Mouse (Mus musculus): ENCODE results near the gene Grin2b. TPM values are rescaled to one million over a fixed set of nuclear protein-coding genes. Genes with fewer than 3 reads are reported as not detected.

Grin2b gene
- polyA plus RNA-seq (2015; fragmentation: Nextera tagmentation; extraction: Ambion mirVana) = 6.1 and 6.4 TPM in 2 replicates

DNA sequence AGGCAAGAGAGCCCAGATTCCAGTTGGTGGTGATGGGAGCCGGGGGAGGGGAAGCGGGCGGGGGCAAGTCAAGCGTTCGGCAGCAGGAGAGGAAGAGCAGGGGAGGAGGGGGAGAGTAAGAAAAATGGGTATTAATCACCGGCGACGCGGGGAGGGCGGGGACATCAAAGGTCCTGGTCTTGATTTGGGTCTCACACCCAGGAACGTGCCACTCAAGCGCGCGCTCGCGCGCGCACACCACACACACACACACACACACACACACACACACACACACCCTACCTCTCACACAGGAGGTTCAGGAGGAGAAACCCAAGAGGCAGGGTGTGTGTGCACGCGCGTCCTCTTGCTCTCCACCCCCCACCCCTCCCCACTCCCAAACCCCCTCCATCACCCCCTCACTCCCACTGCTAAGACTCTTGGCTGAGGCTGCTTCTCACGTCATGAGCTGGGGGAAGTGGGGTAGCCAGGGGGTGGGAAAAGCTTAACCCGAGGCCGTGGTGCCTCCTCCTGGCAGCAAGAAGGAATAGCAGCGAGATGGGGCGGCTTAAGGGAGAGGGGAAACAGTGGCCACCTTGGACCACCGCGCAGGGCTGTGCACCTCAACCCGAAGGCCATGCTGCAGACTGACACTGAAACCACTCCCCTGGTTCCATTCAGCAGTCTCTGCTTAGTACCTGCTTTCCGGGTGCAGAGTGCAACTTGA lies at the start of gene Grin2b:
Grin2b (minus strand) TSS at position 321 of the 706 bp plus-strand sequence.
- no peak within 1 kb of the TSS for H3K27ac ChIP-seq
- H3K9me3 ChIP-seq = no peaks in the 10 kb centered on the region
- H3K4me2 ChIP-seq = peak within 1 kb of the TSS; percentile 98
- peaks cover 70% of the 10 kb centered on the region for H3K27me3 ChIP-seq
- no peaks in the 10 kb centered on the region for H3K36me3 ChIP-seq
- peaks cover 20% of the 10 kb centered on the region for H3K4me1 ChIP-seq
- peak; percentile 52 for ATAC-seq (ENCODE audit: insufficient number of reproducible peaks, insufficient read depth, low FRiP score, low TSS enrichment, low read depth)
- WGBS = 2% methylated on average over 19 of the region's 30 CpGs
- peak within 1 kb of the TSS; percentile 54 for H3K4me3 ChIP-seq
- peak within 1 kb of the TSS; percentile 61 for H3K9ac ChIP-seq

GRCm38 (mm10) chr6:136221894-136222293 lies 48.6 kb upstream of the Grin2b start:
- no peak overlapping the region for H3K27ac ChIP-seq
- 90% methylated on average over 3 of the region's 3 CpGs for WGBS

GRCm38 (mm10) chr6:136210442-136210841 lies 37.1 kb upstream of the Grin2b start:
- H3K36me3 ChIP-seq = no peaks in the 10 kb centered on the region
- H3K4me2 ChIP-seq = no peak overlapping the region
- no peak overlapping the region for H3K4me3 ChIP-seq
- ATAC-seq (ENCODE audit: insufficient number of reproducible peaks, insufficient read depth, low FRiP score, low TSS enrichment, low read depth) = no peak
- H3K9me3 ChIP-seq = no peaks in the 10 kb centered on the region
- H3K9ac ChIP-seq = no peak overlapping the region
- H3K4me1 ChIP-seq = no peaks in the 10 kb centered on the region
- H3K27ac ChIP-seq = no peak overlapping the region
- H3K27me3 ChIP-seq = no peaks in the 10 kb centered on the region
- WGBS = 87% methylated on average over 3 of the region's 3 CpGs

More at GRCm38 (mm10) chr6:136221894-136222293, 48.6 kb upstream of the Grin2b start:
- Histone ChIP-seq H3K27me3 (no peaks in the 10 kb centered on the region), H3K9ac (no peak overlapping the region), H3K4me2 (no peak overlapping the region), H3K9me3 (no peaks in the 10 kb centered on the region), H3K4me1 (no peaks in the 10 kb centered on the region), H3K4me3 (no peak overlapping the region), H3K36me3 (no peaks in the 10 kb centered on the region)
- ATAC-seq (ENCODE audit: insufficient number of reproducible peaks, insufficient read depth, low FRiP score, low TSS enrichment, low read depth) = no peak

DNA sequence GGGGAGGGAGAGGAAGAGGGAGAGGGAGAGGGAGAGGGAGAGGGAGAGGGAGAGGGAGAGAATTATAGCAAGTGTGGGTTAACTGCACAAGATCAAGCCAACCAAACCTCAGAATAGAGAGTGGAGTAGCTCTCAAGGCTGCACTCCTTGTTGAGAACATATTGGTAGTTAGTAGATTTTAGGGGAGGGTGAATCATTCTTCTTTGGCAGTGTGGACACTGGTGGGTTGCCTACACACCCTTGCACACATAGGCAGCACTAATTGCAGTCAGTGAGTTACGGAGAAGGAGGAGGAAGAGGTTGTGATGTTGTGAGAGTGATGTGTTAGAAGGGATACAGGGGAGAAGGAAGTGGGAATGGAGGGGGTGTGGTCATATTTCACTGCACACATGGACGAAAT lies 26.5 kb upstream of the Grin2b start:
- Histone ChIP-seq H3K36me3 (no peaks in the 10 kb centered on the region), H3K4me3 (no peak overlapping the region), H3K4me2 (no peak overlapping the region), H3K9ac (no peak overlapping the region), H3K27me3 (no peaks in the 10 kb centered on the region), H3K27ac (no peak overlapping the region), H3K4me1 (no peaks in the 10 kb centered on the region), H3K9me3 (no peaks in the 10 kb centered on the region)
- no peak for ATAC-seq (ENCODE audit: insufficient number of reproducible peaks, insufficient read depth, low FRiP score, low TSS enrichment, low read depth)
- 82% methylated on average over 2 of the region's 2 CpGs for WGBS

DNA sequence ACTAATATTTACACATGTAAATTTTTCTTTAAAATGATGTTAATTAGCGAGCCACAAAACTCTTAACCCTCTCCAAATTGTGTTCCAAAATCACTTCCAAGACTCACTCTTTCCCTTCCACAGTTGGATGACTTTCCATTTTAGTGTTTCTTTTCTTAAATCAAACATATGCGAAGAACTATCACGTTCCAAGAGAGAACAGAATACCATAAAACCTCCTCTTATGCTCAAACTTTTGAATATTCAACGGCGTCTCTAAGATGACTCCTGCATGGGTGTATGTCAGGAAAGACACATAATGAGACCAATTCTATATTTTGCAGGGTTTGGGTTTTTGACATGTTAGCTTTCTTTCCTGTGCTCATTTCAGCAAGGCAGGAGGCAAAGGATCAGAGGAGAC lies 21.3 kb upstream of the Grin2b start:
- no peaks in the 10 kb centered on the region for H3K9me3 ChIP-seq
- no peaks in the 10 kb centered on the region for H3K36me3 ChIP-seq
- H3K4me3 ChIP-seq = no peak overlapping the region
- no peak for ATAC-seq (ENCODE audit: insufficient number of reproducible peaks, insufficient read depth, low FRiP score, low TSS enrichment, low read depth)
- H3K4me2 ChIP-seq = no peak overlapping the region
- H3K27ac ChIP-seq = no peak overlapping the region
- H3K27me3 ChIP-seq = no peaks in the 10 kb centered on the region
- WGBS = 62% methylated on average over 5 of the region's 5 CpGs
- 0 out of 2 replicates have a peak, but pooled peaks cover 3% of the 10 kb centered on the region for H3K4me1 ChIP-seq
- H3K9ac ChIP-seq = no peak overlapping the region

GRCm38 (mm10) chr6:136178066-136178465 lies 4.8 kb upstream of the Grin2b start:
- Histone ChIP-seq H3K27ac (no peak overlapping the region), H3K9ac (no peak overlapping the region), H3K9me3 (no peaks in the 10 kb centered on the region), H3K4me1 (peaks cover 6% of the 10 kb centered on the region), H3K4me2 (no peak overlapping the region), H3K4me3 (no peak overlapping the region), H3K36me3 (no peaks in the 10 kb centered on the region), H3K27me3 (peaks cover 26% of the 10 kb centered on the region)
- WGBS = 89% methylated on average over 8 of the region's 9 CpGs
- no peak for ATAC-seq (ENCODE audit: insufficient number of reproducible peaks, insufficient read depth, low FRiP score, low TSS enrichment, low read depth)

- Histone ChIP-seq H3K27ac (no peak overlapping the region), H3K4me3 (peak overlapping the region; percentile 54), H3K4me1 (peaks cover 20% of the 10 kb centered on the region), H3K9me3 (no peaks in the 10 kb centered on the region), H3K27me3 (peaks cover 73% of the 10 kb centered on the region), H3K4me2 (peak overlapping the region; percentile 98), H3K9ac (peak overlapping the region; percentile 61), H3K36me3 (no peaks in the 10 kb centered on the region)
- under 1% methylated on average over 15 of the region's 15 CpGs for WGBS
- 0 out of 2 replicates have a peak, but pooled peaks have one; percentile 48 for ATAC-seq (ENCODE audit: insufficient number of reproducible peaks, insufficient read depth, low FRiP score, low TSS enrichment, low read depth)
These were observed 515 bp downstream of the Grin2b start for GRCm38 (mm10) chr6:136172801-136173190.

- peak overlapping the region; percentile 54 for H3K4me3 ChIP-seq
- H3K9me3 ChIP-seq = no peaks in the 10 kb centered on the region
- H3K36me3 ChIP-seq = no peaks in the 10 kb centered on the region
- H3K4me2 ChIP-seq = peak overlapping the region; percentile 98
- peak overlapping the region; percentile 61 for H3K9ac ChIP-seq
- peaks cover 20% of the 10 kb centered on the region for H3K4me1 ChIP-seq
- WGBS = under 1% methylated on average over 43 of the region's 43 CpGs
- H3K27me3 ChIP-seq = peaks cover 74% of the 10 kb centered on the region
- no peak overlapping the region for H3K27ac ChIP-seq
- no peak for ATAC-seq (ENCODE audit: insufficient number of reproducible peaks, insufficient read depth, low FRiP score, low TSS enrichment, low read depth)
These were observed 1.1 kb downstream of the Grin2b start for GRCm38 (mm10) chr6:136172172-136172651.

DNA sequence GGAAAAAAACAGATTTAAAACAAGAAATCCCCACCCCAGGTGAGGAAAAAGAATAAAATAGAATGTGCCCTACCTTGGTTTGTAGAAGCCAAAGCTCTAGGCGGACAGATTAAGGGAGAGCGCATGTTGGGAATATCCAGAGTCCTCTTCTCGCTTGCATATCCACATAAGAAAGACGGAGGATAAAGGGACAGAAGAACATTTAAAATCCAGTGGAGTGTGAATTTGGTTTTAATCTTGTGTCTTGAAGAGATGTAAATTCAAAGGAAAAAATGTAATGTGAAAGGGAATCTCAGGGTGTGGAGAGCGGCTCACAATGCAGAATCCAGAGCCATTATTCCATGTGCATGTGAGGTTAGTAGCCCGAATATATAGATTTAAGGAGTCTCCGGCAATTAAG lies 2.0 kb downstream of the Grin2b start:
- Histone ChIP-seq H3K27ac (no peak overlapping the region), H3K4me2 (peak overlapping the region; percentile 98), H3K27me3 (peaks cover 74% of the 10 kb centered on the region), H3K4me1 (peaks cover 20% of the 10 kb centered on the region), H3K4me3 (peak overlapping the region; percentile 54), H3K36me3 (no peaks in the 10 kb centered on the region), H3K9me3 (no peaks in the 10 kb centered on the region), H3K9ac (peak overlapping the region; percentile 21; the same call in 1 of the 2 replicates)
- WGBS = 15% methylated on average over 7 of the region's 7 CpGs
- ATAC-seq (ENCODE audit: insufficient number of reproducible peaks, insufficient read depth, low FRiP score, low TSS enrichment, low read depth) = no peak

- H3K4me1 ChIP-seq = peaks cover 20% of the 10 kb centered on the region
- H3K27ac ChIP-seq = no peak overlapping the region
- no peak overlapping the region for H3K4me3 ChIP-seq
- no peaks in the 10 kb centered on the region for H3K36me3 ChIP-seq
- WGBS = 81% methylated on average over 5 of the region's 5 CpGs
- no peak overlapping the region for H3K4me2 ChIP-seq
- peaks cover 68% of the 10 kb centered on the region for H3K27me3 ChIP-seq
- no peak overlapping the region for H3K9ac ChIP-seq
- no peak for ATAC-seq (ENCODE audit: insufficient number of reproducible peaks, insufficient read depth, low FRiP score, low TSS enrichment, low read depth)
- H3K9me3 ChIP-seq = no peaks in the 10 kb centered on the region
These were observed 2.9 kb downstream of the Grin2b start for GRCm38 (mm10) chr6:136170381-136170780.

- WGBS = 76% methylated on average over 5 of the region's 5 CpGs
- Histone ChIP-seq H3K4me3 (no peak overlapping the region), H3K9me3 (no peaks in the 10 kb centered on the region), H3K27ac (no peak overlapping the region), H3K4me1 (peaks cover 9% of the 10 kb centered on the region; the same call in 1 of the 2 replicates), H3K27me3 (peaks cover 42% of the 10 kb centered on the region), H3K36me3 (no peaks in the 10 kb centered on the region), H3K9ac (no peak overlapping the region), H3K4me2 (no peak overlapping the region)
- no peak for ATAC-seq (ENCODE audit: insufficient number of reproducible peaks, insufficient read depth, low FRiP score, low TSS enrichment, low read depth)
These were observed 6.0 kb downstream of the Grin2b start for GRCm38 (mm10) chr6:136167361-136167760.

GRCm38 (mm10) chr6:136165443-136166077 lies 7.8 kb downstream of the Grin2b start:
- no peaks in the 10 kb centered on the region for H3K36me3 ChIP-seq
- no peaks in the 10 kb centered on the region for H3K9me3 ChIP-seq
- WGBS = 78% methylated on average over 9 of the region's 9 CpGs
- H3K9ac ChIP-seq = no peak overlapping the region
- ATAC-seq (ENCODE audit: insufficient number of reproducible peaks, insufficient read depth, low FRiP score, low TSS enrichment, low read depth) = no peak
- peaks cover 24% of the 10 kb centered on the region for H3K27me3 ChIP-seq
- no peaks in the 10 kb centered on the region for H3K4me1 ChIP-seq
- no peak overlapping the region for H3K27ac ChIP-seq
- H3K4me2 ChIP-seq = no peak overlapping the region
- H3K4me3 ChIP-seq = no peak overlapping the region

Data from embryonic facial prominence, embryonic 13.5 days (tissue).